Mouse (Mus musculus) embryonic facial prominence, embryonic 15.5 days (tissue): ENCODE results near the gene Tnni3. TPM values are rescaled to one million over a fixed set of nuclear protein-coding genes. Genes with fewer than 3 reads are reported as not detected.
A peak's percentile ranks its signal among the peaks of the same experiment; 100 is the strongest.
"Not testable (repeated sequence)": the region's sequence is repeated elsewhere in the genome, so short reads cannot be mapped to it uniquely, and the experiment has no call there.

Experiments used
- ATAC-seq: fragments of 200-750 bp; cut with Nextera tagmentation; 2 replicates; pipeline ENCODE4 v1.8.0; 2017; ENCODE audit warnings: low read depth, moderate TSS enrichment; ENCODE audit not compliant: insufficient number of reproducible peaks, low FRiP score, low TSS enrichment
- H3K27ac ChIP-seq: fragments of 300-500 bp; sonication (generic); replicated peaks from 2 replicates; pipeline ENCODE4 v1.5.1; 2015; ENCODE audit warnings: mild to moderate bottlenecking, inconsistent platforms
- H3K27me3 ChIP-seq: fragments of 300-500 bp; sonication (generic); 2 replicates; pipeline ENCODE4 v1.6.1; 2015; ENCODE audit warnings: inconsistent platforms
- H3K36me3 ChIP-seq: fragments of 300-500 bp; sonication (generic); 2 replicates; pipeline ENCODE4 v1.6.1; 2015; ENCODE audit warnings: mild to moderate bottlenecking, inconsistent platforms
- H3K4me1 ChIP-seq: fragments of 300-500 bp; sonication (generic); 2 replicates; pipeline ENCODE4 v1.6.1; 2015; ENCODE audit warnings: inconsistent platforms
- H3K4me2 ChIP-seq: fragments of 300-500 bp; sonication (generic); replicated peaks from 2 replicates; pipeline ENCODE4 v1.6.1; 2015; ENCODE audit warnings: mild to moderate bottlenecking, inconsistent platforms
- H3K4me3 ChIP-seq: fragments of 300-500 bp; sonication (generic); replicated peaks from 2 replicates; pipeline ENCODE4 v1.5.1; 2015; ENCODE audit warnings: mild to moderate bottlenecking, inconsistent platforms
- H3K9ac ChIP-seq: fragments of 300-500 bp; sonication (generic); 2 replicates; pipeline ENCODE4 v1.6.1; 2015; ENCODE audit warnings: inconsistent platforms
- H3K9me3 ChIP-seq: fragments of 300-500 bp; sonication (generic); replicated peaks from 2 replicates; pipeline ENCODE4 v1.6.1; 2016; ENCODE audit warnings: inconsistent platforms
- WGBS: fragments of 180-500 bp; shearing (Covaris S2); methylation state at CpG from one replicate; pipeline ENCODE4 v1.1.7; 2015; 5-methylcytosine and 5-hydroxymethylcytosine counted together
- polyA plus RNA-seq: library from polyadenylated mRNA; unstranded; fragments of >200 nt; fragmentation: Nextera tagmentation; extraction: Ambion mirVana; gene quantifications from 2 replicates; pipeline ENCODE4 v1.2.1, GENCODE M21; 2015

Tnni3 gene
- polyA plus RNA-seq, 1 experiment from 2014 or later: 5.9 TPM

DNA sequence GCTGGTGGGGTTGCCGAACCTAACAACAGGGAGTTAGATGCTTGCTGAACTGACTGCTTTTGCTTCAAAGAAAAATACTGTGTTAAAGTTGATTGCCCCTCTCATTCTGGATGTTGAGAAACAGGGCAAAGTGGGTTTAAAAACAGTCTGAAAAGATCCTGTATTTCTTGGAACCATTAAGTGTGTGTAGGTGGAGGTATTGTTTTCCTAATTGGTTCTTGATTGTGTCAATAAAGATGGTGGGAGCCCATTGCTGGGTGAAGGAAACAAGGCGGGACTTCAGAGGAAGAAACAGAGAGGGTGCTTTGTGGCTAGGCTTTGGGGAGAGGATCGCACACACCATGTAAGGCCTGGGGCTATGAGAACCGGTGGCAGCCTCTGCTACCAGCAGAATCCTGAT lies 13.2 kb upstream of the Tnni3 start:
- WGBS: 35% methylated on average over 4 of the region's 4 CpGs
- Histone ChIP-seq H3K4me2 (no peak overlapping the region), H3K4me3 (no peak overlapping the region), H3K9ac (no peak overlapping the region), H3K27ac (no peak overlapping the region), H3K4me1 (peaks cover 3% of the 10 kb centered on the region), H3K36me3 (no peaks in the 10 kb centered on the region), H3K9me3 (no peaks in the 10 kb centered on the region), H3K27me3 (peaks cover 2% of the 10 kb centered on the region; the same call in 1 of the 2 replicates)
- ATAC-seq: no peak

GRCm38 (mm10) chr7:4536369-4536768 lies 12.3 kb upstream of the Tnni3 start:
- no peak for ATAC-seq
- H3K4me2 ChIP-seq: no peak overlapping the region
- 93% methylated on average over 4 of the region's 4 CpGs for WGBS

DNA sequence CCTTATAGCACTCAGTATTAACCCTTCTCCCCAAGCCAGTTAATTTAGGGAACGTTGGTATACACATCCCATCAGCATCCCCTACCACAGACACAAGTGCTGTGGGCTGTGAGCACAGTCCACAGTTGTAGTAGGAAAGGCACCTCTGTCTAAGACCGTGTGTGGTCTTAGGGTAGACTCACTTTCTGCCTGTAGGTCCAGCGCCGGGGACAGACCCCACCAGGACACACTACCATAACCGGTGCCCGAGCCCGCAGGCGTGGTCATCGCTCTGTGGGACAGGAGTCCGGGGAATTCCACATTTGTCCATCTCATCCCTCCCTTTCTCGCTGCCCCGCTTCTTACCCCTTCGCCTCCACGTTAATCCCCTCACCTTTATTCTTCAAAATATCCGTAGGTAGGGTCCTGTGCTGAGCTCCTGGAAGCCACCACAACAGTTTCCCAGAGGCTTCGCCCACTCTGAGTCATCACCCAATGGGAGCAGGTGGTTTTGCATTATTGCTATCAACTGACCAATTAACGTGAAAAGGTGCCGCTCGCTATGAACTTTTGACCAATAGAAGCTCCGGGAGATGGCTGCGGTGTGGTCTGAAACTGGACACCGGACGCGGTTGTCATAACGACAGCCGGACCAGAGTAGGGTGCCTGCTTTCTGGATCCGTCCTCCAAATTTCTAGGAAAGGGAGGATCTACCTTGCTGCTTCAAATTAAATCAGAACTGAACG lies 8.1 kb upstream of the Tnni3 start, which contains the start of gene Dnaaf3:
Dnaaf3 (minus strand) TSS at position 449 of the 725 bp plus-strand sequence.
- peak within 1 kb of the TSS; percentile 49 for H3K4me2 ChIP-seq
- peaks cover 10% of the 10 kb centered on the region for H3K4me1 ChIP-seq
- H3K4me3 ChIP-seq: peak within 1 kb of the TSS; percentile 30
- H3K36me3 ChIP-seq: no peaks in the 10 kb centered on the region
- H3K9me3 ChIP-seq: no peaks in the 10 kb centered on the region
- H3K27me3 ChIP-seq: peaks cover 8% of the 10 kb centered on the region; the same call in 1 of the 2 replicates
- 2% methylated on average over 28 of the region's 28 CpGs for WGBS
- H3K9ac ChIP-seq: 0 out of 2 replicates have a peak within 1 kb of the TSS, but pooled peaks have one; percentile 2
- ATAC-seq: peak; percentile 86
- H3K27ac ChIP-seq: no peak within 1 kb of the TSS

More at GRCm38 (mm10) chr7:4536369-4536768, 12.3 kb upstream of the Tnni3 start:
- Histone ChIP-seq H3K9ac (no peak overlapping the region), H3K27ac (no peak overlapping the region), H3K9me3 (no peaks in the 10 kb centered on the region), H3K4me3 (no peak overlapping the region), H3K27me3 (peaks cover 8% of the 10 kb centered on the region; the same call in 1 of the 2 replicates), H3K36me3 (no peaks in the 10 kb centered on the region), H3K4me1 (peaks cover 6% of the 10 kb centered on the region)

DNA sequence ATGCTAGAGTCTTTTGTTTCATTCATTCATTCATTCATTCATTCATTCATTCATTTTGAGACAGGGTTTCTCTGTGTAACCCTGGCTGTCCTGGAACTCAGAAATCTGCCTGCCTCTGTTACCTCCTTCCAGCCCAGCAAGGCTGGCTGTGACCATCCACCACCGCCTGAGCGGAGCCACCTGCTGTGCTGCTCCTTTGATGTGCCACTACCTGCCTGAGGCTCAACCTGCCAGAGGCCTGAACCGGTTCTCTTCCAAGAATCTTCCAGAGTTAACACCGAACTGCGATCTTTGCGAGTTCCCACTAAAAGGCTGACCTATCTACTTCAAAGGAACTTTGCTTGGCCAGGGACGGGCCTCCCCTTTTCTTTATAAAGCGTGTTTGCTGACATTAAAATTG lies 6.1 kb upstream of the Tnni3 start:
- not testable (repeated sequence) for ATAC-seq, H3K4me3 ChIP-seq, H3K36me3 ChIP-seq, H3K27me3 ChIP-seq, H3K4me2 ChIP-seq, H3K9ac ChIP-seq, H3K9me3 ChIP-seq, H3K27ac ChIP-seq
- WGBS: 38% methylated on average over 7 of the region's 8 CpGs
- peaks cover 20% of the 10 kb centered on the region for H3K4me1 ChIP-seq

GRCm38 (mm10) chr7:4527302-4527689 lies 3.3 kb upstream of the Tnni3 start:
- Histone ChIP-seq H3K9ac (no peak overlapping the region), H3K4me1 (peaks cover 18% of the 10 kb centered on the region), H3K4me2 (peak overlapping the region; percentile 72), H3K9me3 (no peaks in the 10 kb centered on the region), H3K4me3 (peak overlapping the region; percentile 44), H3K36me3 (no peaks in the 10 kb centered on the region), H3K27me3 (peaks cover 8% of the 10 kb centered on the region; the same call in 1 of the 2 replicates), H3K27ac (no peak overlapping the region)
- ATAC-seq: no peak
- 44% methylated on average over 18 of the region's 18 CpGs for WGBS

- H3K9ac ChIP-seq: peak overlapping the region; percentile 42
- no peaks in the 10 kb centered on the region for H3K36me3 ChIP-seq
- no peaks in the 10 kb centered on the region for H3K9me3 ChIP-seq
- peak overlapping the region; percentile 44 for H3K4me3 ChIP-seq
- peaks cover 13% of the 10 kb centered on the region for H3K4me1 ChIP-seq
- peaks cover under 1% of the 10 kb centered on the region; the same call in 1 of the 2 replicates for H3K27me3 ChIP-seq
- H3K27ac ChIP-seq: peak overlapping the region; percentile 61
- WGBS: 20% methylated on average over 40 of the region's 40 CpGs
- H3K4me2 ChIP-seq: peak overlapping the region; percentile 72
- peak; percentile 92 for ATAC-seq
Observed at GRCm38 (mm10) chr7:4526341-4527301, 2.6 kb upstream of the Tnni3 start.

- Histone ChIP-seq H3K9me3 (no peaks in the 10 kb centered on the region), H3K27me3 (no peaks in the 10 kb centered on the region; the same call in 1 of the 2 replicates), H3K36me3 (no peaks in the 10 kb centered on the region), H3K4me2 (no peak overlapping the region), H3K4me1 (peaks cover 24% of the 10 kb centered on the region), H3K9ac (no peak overlapping the region), H3K4me3 (no peak overlapping the region), H3K27ac (no peak overlapping the region)
- ATAC-seq: no peak
- 85% methylated on average over 33 of the region's 33 CpGs for WGBS
Observed at GRCm38 (mm10) chr7:4523205-4524130, 561 bp downstream of the Tnni3 start.

GRCm38 (mm10) chr7:4522292-4522691 lies 1.7 kb downstream of the Tnni3 start:
- H3K36me3 ChIP-seq: no peaks in the 10 kb centered on the region
- no peak for ATAC-seq
- H3K4me2 ChIP-seq: no peak overlapping the region
- no peak overlapping the region for H3K27ac ChIP-seq
- H3K4me3 ChIP-seq: no peak overlapping the region
- no peaks in the 10 kb centered on the region for H3K27me3 ChIP-seq
- no peak overlapping the region for H3K9ac ChIP-seq
- H3K9me3 ChIP-seq: no peaks in the 10 kb centered on the region
- H3K4me1 ChIP-seq: peaks cover 22% of the 10 kb centered on the region
- WGBS: 77% methylated on average over 6 of the region's 6 CpGs

GRCm38 (mm10) chr7:4521231-4522003 lies 2.6 kb downstream of the Tnni3 start:
- no peak overlapping the region for H3K9ac ChIP-seq
- H3K9me3 ChIP-seq: no peaks in the 10 kb centered on the region
- peak overlapping the region; percentile 24 for H3K4me3 ChIP-seq
- no peaks in the 10 kb centered on the region for H3K36me3 ChIP-seq
- H3K27me3 ChIP-seq: no peaks in the 10 kb centered on the region
- no peak for ATAC-seq
- whole genome bisulfite sequencing: 34% methylated on average over 32 of the region's 32 CpGs
- H3K4me1 ChIP-seq: peaks cover 15% of the 10 kb centered on the region
- peak overlapping the region; percentile 46 for H3K4me2 ChIP-seq
- H3K27ac ChIP-seq: no peak overlapping the region

- no peak overlapping the region for H3K27ac ChIP-seq
- 67% methylated on average over 1 of the region's 1 CpGs for WGBS
- H3K27me3 ChIP-seq: no peaks in the 10 kb centered on the region
- H3K9ac ChIP-seq: no peak overlapping the region
- no peaks in the 10 kb centered on the region for H3K36me3 ChIP-seq
- no peak overlapping the region for H3K4me3 ChIP-seq
- no peaks in the 10 kb centered on the region for H3K9me3 ChIP-seq
- no peak overlapping the region for H3K4me2 ChIP-seq
- peaks cover 16% of the 10 kb centered on the region for H3K4me1 ChIP-seq
- no peak for ATAC-seq
Observed at GRCm38 (mm10) chr7:4518487-4518886, 5.5 kb downstream of the Tnni3 start.
